Mouse (Mus musculus) testis, adult 2 months (tissue): Measurements from ENCODE around the gene Ccdc105.

Source experiments
- CTCF ChIP-seq: fragments of 200-500 bp; IDR thresholded peaks from 2 replicates; pipeline ENCODE4 v1.5.1; 2012; ENCODE audit warnings: low read depth, mild to moderate bottlenecking, inconsistent platforms, low read length, moderate library complexity; ENCODE audit not compliant: control insufficient read depth, insufficient read depth, insufficient replicate concordance
- POLR2A ChIP-seq: fragments of 200-500 bp; IDR thresholded peaks from 2 replicates; pipeline ENCODE4 v1.6.1; 2012; ENCODE audit warnings: low read depth, mild to moderate bottlenecking, inconsistent platforms, low read length, moderate library complexity; ENCODE audit not compliant: control insufficient read depth

DNA sequence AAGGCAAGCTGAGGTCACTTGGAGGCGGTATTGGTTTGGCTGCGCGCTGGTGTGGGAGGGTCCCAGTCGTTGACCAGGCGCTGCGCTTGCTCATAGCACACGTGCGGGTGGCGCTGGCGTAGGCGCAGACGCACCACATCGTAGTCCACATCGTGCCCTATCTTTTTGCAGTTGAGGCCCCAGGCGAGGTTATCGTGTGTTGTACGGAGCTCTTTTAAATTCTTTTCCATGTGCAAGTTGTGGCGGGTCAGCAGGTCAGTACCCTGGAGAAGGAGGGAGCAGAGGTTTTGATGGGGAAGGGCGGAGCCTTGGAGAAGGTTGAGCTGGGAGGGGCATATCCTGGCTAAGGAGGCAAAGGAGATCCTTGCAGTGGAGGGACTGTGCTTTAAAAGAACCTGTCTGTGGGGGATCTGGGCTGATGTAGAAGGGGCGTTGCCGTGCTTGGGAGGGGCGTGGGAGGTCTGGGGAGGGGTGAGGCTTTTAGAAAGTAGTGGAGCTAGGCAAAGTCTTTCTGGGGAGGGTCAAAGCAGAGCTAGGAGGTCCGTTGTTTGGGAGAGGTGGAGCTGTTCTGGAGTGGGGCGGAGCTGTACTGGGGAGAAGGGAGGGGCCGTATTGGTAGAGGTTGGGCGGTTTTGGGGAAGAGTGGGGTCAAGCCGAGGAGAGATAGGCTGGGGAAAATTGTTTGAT lies 5.7 kb downstream of the Ccdc105 start:
- TF ChIP-seq POLR2A: no peak
- TF ChIP-seq CTCF: no peak
